Mouse (Mus musculus) right cerebral cortex, adult 18-20 months (tissue): Measurements from ENCODE around the gene Sft2d1.
"Not testable (repeated sequence)": the region's sequence is repeated elsewhere in the genome, so short reads cannot be mapped to it uniquely, and the experiment has no call there.

Experiments used
- DNase-seq: peaks from one replicate; pipeline ENCODE4 v3.0.0; 2022; ENCODE audit warnings: mixed read lengths

Gene Sft2d1

GRCm38 (mm10) chr17:8302772-8303438 lies 8.0 kb upstream of the Sft2d1 start:
- no peak for DNase-seq

- DNase-seq: no peak
Measured at GRCm38 (mm10) chr17:8303671-8304070, 7.2 kb upstream of the Sft2d1 start.

- peak; percentile 25 for DNase-seq
Measured at GRCm38 (mm10) chr17:8305801-8306200, 5.1 kb upstream of the Sft2d1 start.

DNA sequence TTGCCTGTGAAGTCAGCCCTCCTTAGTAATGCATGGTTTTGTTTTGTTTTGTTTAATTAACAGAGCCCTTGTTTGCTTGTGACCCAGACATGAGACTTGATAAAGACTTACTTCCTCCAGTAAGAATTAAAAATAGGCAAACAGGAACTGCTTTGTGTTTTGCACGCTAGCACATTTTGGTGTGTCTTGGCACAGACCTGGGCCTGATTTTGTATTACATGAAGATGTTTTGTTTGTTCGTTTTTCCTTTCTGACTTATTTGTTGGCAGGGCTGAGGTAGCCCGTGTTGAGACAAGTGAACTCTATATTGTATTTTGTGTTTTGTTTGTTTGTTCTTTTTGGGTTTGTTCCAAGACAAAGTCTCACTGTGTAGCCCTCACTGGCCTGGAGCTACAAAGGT lies 849 bp downstream of the Sft2d1 start:
- DNase-seq: no peak

DNA sequence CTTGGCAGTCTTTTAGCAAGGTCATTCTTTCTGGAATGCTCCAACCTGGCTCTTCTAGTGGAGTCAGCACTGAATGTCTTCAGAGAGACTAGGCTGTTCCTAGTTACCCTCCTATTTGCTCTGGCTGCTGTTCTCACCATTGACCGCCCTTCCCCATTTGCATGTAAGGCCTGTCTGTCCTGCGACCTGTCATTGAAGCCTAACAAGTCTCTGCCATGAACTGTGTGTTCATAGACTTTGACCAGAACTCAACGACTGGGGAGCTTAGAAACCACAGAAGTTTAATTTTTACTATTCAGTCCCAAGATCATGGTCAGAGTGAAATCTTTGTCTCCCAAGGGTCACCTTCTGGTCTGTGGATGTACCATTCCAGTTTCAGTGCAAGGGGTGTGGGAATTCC lies 3.1 kb downstream of the Sft2d1 start:
- DNase-seq: no peak

DNA sequence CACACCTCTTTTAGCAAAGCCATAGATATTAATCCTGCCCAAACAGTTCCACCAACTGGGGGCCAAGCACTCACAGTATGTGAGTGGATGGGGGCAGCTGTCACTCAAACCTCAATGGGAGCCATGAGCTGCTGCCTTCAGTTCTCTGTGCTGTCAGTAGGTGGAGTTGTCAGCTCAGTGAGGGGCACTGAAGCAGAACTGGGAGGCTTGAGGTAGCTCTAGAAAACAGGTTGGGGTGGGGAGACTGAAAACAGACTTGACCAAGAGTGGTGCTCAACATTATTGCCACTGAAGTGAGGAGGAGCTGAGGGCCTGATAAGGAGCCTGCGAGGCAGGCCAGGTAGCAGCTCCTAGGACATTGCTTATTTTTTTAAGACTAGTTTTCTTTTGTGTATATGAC lies 5.3 kb downstream of the Sft2d1 start:
- no peak for DNase-seq

DNA sequence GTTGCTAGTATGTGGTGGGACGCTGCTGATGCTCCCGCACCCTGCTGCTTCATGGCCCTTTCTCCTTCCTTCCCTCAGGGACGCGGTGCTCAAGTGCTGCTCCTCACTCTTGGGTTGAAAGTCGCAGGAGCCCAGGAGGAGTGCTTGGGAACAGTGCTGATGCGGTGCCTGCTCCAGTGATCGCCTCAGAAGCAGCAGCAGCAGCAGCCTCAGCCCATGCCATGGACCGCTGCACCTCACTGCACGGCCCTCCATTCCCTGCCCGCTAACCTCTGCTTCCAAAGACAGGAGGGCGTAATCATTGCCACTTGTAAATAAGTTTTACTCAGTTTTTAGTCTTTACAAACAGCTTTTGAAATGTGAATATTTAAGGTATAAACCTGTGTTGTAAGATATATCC lies 16.0 kb downstream of the Sft2d1 start:
- DNase-seq: not testable (repeated sequence)

GRCm38 (mm10) chr17:8328511-8329174 lies 17.7 kb downstream of the Sft2d1 start:
- DNase-seq: no peak

DNA sequence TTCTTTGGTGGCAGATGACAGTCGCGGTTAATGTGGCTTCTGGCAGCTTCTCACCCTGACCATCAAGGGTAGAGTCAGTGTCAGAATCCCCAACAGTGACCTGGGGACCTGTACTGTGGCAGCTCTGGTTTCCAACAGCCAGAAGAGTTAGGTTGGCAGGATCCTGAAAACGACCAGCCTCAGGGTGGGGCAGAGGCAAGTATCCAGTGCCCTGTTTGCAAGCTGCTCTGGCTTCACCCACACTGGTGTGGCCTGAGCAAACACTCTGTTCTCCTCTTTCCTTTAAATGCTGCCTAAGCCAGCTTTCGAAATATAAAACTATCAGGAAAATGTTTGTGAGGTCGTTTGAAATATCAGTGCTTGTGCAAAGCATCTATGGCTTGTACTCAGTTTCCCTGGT lies 19.7 kb downstream of the Sft2d1 start:
- DNase-seq: no peak

GRCm38 (mm10) chr17:8337159-8337558 lies 26.3 kb downstream of the Sft2d1 start, which contains the start of gene Prr18:
Prr18 (plus strand) TSS chr17:8337459.
- not testable (repeated sequence) for DNase-seq

DNA sequence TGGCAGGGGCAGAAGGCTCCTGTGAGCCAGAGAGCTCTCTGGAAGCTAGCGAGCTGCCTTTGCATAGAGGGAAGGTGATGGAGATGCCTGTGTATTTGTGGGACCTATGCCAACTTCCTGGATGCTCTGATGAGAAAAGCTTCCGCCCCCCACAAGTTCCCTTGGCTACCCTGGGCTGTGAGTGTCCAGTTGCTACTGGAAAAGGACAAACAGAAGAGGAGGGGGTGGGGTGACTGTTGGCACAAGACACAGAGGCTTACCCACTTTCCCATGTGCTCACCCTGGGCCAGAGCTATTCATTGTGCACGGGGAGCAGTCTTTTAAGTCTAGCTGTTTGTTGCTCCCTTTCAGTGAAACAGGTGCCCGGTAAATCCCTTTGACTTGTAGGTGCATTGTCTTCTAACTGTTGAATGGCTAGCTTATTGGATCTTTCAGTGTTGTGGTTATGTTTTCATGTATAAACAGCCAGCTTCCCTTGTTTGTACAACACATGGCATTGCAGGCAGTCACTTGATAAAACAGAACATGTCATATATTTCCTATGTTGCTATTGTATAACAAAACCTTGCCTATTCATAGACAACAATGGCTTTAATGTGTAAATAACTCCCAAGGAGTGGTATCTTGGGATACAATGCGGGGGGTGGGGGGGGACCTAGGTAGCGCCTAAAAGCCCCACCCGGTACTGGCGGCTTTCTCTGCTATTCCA lies 28.9 kb downstream of the Sft2d1 start:
- DNase-seq: no peak

DNA sequence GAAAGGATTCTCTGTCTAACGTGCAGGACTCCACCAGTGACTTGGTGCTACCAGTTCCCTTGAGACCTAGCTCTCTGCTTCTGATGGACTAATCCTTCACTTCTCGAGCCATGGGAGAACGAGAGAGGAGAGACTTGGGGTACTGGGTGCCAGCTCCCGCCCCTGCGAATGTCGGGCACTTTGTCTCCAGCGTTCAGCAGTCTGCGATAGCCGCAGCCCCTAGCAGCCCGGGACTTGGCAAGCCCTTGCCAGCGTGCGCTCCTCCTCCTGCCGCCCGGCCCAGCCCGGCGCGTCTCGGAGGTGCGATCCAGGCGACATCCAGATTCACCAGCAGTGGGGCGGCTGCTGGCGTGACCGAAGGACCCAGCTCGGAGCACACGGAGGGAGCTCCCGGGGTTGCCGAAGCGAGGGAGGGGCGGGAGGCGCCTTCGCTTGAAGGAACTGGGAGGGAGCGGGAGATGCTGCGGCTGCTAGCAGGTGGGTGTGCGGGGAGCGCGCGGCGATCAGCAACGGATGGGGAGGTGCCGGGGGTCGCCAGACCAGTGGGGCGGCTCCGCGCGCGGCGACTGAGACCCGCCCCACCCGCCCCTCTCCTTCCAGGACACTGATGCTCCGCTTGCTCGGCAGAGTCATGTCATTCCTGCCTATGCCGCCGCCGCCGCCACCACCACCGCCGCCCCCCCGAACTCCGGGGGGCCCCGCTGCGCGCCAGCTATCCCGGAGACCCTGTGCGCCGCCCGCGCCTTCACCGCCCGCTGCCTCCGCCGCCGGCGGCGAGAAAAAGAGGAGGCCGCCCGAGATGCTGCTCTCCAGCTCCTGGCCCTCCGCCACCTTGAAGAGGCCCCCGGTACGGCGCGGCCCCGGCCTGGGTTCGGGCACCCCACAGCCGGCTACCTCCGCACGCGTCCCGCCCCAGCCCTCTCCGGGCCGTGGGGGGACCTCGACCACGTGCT lies 29.8 kb downstream of the Sft2d1 start:
- DNase-seq: peak; percentile 55

DNA sequence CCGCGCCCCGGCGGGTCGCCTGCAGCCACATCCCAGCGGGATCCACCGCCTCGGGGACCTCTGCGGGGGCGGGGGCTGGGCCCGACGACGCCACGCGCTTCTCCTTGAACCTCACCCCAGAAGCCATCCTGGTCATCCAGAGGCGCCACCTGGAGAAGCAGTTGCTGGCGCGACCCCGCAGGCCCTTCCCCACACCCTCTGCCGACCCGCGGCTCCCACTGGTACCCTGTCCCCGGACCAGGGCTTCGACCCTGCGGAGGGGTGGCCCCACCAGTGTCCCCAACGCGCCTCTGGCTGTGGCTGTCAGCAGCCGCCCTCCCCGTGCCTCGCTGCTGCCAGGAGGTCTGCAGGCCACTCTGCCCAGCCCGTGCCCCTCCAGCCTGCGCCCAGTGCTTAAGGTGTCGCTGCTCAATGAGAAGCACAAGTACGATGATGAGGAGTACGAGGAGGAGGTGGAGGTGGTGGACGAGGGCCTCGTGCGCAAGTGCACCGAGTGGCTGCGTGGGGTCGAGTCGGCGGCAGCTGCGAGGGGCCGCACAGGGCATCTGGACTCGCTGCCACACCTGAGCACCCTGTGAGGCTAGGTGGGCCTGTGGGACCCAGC lies 30.6 kb downstream of the Sft2d1 start:
- no peak for DNase-seq

DNA sequence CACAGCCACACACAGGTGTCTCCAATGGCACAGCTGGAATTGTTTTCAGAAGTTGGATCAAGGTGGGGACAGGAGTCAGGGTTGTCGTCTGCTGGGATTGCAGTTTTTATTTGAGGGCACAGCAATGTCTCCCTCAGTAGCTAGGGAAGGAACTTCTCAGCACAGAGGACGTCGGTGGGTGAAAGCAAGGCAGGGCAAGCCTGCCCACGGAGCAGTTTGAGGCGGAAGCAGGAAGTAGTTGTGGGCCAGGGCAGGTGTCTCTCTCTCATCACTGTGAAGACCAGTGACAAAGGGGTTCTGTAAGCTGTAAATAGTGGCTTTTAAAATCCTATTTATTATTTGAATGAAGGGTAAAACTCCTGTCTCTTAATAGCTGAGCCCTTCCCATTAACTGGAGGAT lies 31.8 kb downstream of the Sft2d1 start:
- no peak for DNase-seq

DNA sequence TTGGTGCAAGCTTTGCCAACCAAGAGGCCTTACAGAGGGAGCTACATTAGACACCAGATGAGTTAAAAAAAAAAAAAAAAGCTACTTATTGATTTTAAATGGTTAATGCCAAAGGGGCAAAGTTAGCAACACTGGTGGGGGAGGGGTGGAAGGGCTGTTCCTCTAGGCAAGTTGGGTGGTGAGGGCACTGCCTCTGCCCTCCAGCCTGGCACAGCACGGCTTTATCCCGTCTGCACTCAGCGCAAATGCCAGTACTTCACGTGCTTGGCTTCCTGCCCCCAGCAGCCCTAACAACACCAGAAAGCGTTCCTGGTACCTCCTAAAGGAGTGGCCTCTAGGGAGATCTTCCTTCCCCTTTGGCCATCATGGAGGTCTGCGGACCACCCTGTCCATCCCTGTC lies 32.5 kb downstream of the Sft2d1 start:
- no peak for DNase-seq

GRCm38 (mm10) chr17:8347765-8348285 lies 36.9 kb downstream of the Sft2d1 start:
- DNase-seq: no peak

GRCm38 (mm10) chr17:8348941-8349340 lies 38.0 kb downstream of the Sft2d1 start:
- DNase-seq: no peak

DNA sequence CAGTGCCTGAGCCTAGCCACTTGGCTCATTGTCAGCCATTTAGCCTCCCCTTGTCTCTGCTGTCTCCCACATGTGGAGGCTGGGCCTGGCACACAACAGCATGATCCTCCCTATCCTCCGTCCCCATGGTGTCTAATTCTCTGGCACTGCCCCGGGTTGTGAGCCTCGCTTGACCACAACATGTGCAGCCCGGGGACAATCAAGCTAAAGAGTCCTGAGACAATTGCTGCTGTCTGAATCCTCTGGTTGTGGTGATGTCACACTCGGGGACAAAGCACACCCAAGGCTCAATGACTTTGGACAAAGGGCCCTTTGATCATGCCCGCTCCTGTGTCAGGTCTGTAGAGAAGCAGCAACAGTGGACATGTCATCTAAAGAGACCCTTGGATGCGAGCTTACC lies 40.2 kb downstream of the Sft2d1 start:
- DNase-seq: peak; percentile 68

GRCm38 (mm10) chr17:8355692-8356091 lies 44.8 kb downstream of the Sft2d1 start, which contains the start of gene T2:
T2 (plus strand) TSS chr17:8355992.
- no peak for DNase-seq

- no peak for DNase-seq
Measured at GRCm38 (mm10) chr17:8357498-8357897, 46.6 kb downstream of the Sft2d1 start.

- DNase-seq: no peak
Measured at GRCm38 (mm10) chr17:8360876-8361275, 50.0 kb downstream of the Sft2d1 start.
